Mouse (Mus musculus): ENCODE measurements around the gene Ldha.
"Not testable (repeated sequence)": the region's sequence is repeated elsewhere in the genome, so short reads cannot be mapped to it uniquely, and the experiment has no call there.

Ldha gene

DNA sequence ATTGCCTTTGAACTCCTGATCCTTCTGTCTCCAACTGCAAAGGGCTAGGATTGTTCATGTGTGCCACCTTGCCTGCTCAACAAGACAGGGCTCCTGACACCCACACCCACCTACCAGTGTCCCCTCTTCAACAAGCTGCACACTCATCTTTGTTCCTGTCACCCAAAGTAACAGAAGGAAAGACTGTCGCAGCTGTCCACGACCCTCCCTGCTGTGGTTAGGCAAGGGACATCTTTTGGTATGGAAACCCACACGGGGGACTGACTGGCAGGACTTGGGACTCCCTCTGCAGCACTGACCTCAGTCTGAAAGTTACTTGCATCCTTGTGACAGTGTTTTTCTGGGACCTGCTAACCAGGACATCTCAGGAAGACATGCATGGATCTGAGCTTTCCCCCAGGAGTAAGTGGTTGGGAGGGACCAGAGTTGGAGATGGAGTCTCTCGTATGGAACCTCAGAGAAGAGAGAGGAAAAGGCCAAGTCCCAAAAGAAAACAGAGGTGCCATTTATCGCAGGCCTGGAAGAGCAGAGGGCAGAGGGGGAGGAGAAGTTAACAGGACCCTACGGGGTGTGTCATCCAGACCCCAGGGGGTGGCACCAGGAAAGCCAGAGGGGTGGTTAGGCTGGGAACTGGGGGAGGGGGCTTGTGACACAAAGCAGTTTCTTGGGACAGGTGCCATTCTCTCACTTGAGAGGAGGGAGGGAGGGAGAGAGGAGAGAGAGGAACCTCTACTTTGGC is at the start of gene Ldha:
Gene Ldha (plus strand): TSS at position 689 of the 739 bp plus-strand sequence.
- DNase-seq: no peak

DNA sequence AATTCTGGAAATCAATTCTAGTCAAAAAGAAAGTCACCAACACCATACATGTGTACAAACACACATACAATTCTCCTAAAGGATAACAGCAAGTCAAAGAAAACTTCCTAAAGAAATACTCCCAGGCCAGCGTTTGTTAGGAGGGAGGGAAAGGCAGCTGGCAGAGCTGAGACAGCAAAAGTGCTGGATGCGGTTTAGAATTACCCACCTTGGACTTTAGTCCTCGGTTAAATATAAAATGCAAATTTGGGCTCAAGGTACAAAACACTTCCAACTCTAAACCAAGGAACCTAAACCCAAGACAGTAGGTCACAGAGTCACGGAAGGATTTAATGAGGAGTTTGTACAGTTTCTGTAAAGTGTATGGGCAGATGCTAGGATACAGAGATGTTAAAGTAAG is 47.4 kb upstream of the Ldha start:
- no peak for DNase-seq

- DNase-seq: peak; percentile 97
Measured at GRCm38 (mm10) chr7:46795287-46796205, 45.7 kb upstream of the Ldha start, which contains the start of the genes Hps5 and Gtf2h1. TSS of gene Hps5 (minus strand) at chr7:46796064. TSS of gene Gtf2h1 (plus strand) at chr7:46796103.

- DNase-seq: no peak
Measured at GRCm38 (mm10) chr7:46796206-46796679, 45.0 kb upstream of the Ldha start.

DNA sequence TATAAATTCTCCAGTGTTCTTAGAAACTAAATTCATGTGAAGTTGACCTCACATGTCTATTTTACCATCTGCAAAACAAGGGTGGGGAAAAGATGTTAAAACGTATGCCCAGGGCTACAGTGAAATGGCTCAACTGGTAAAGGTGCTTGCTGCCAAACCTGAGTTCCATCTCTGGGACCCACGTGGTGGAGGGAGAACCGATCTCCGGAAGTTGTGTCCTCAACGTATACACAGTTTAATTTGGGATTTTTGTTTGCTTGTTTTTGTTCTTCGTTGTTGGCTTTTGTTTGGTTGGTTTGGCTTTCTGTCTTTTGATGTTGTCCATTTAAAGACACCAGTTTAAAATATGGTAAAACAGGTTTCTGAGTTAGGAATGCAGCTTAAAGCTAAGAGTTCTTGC is 44.5 kb upstream of the Ldha start:
- no peak for DNase-seq

- no peak for DNase-seq
Measured at GRCm38 (mm10) chr7:46810325-46810724, 30.9 kb upstream of the Ldha start.

- no peak for DNase-seq
Measured at GRCm38 (mm10) chr7:46814012-46814411, 27.3 kb upstream of the Ldha start.

DNA sequence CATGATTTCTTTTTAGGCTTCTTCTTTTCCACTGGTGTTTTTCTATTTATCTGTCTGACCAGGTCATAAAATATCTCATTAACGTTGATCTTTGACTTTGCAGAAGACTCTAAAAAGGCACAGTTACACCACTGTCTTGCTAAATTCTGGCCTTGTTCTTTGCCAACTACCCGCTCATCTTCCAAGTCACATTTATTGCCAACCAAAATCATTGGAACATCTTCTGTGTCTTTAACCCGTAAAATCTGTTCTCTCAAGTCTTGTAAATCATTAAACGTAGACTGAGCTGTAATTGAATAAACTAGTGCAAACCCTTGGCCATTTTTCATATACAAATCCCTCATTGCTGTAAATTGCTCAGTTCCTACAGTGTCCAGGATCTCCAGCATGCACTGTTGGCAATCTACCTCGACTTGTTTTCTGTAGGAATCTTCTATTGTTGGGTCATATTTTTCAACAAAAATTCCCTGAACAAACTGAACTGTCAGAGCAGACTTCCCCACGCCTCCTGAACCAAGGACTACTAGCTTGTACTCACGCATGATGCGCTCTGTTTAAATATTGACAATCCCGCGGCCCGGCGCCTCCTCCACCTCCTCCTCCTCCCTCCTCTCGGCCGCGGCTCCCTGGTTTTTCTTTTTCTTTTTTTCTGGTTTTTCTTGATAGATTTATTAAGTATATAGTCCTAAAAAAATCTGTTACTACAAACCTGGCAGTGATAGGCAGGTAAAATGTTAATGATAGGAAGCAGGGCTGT is 20.2 kb upstream of the Ldha start:
- DNase-seq: not testable (repeated sequence)

DNA sequence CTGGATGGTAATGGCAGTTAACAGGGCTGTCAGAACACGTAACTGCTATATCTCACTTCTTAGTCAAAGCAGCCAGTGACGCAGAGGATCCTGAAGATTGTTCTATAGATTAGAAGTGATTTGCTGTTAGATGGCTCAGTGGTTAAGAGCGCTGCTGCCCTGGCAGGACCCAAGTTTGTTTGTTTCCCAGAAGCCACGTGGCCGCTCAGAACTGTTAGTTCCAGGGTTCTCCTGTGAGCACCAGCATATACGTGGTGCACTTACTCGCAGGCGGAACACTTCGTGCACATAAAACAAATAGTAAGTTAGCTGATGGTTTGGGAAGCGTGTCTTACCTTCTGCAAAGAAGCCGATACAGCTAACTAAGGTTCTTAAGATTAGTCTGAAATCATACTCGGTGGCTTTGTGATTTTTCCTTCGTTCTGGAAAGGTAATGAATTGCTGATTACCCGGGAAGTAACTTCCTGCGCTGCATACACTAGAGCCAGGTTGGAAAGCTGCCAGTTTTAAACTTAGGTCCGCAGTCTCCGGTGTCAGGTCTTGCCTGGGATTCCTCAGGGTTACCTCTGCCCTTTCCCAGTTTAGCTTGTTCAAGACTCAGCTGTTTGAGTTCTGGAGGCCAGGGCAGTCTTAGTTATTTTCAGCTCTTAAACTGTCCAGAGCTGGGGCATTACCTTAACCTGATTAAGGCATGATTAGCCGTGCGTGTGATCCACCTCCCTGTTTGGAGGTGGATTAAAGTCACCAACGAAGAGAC is 14.1 kb upstream of the Ldha start:
- DNase-seq: no peak

GRCm38 (mm10) chr7:46827803-46828184 is 13.5 kb upstream of the Ldha start:
- no peak for DNase-seq

GRCm38 (mm10) chr7:46829911-46830310 is 11.4 kb upstream of the Ldha start:
- no peak for DNase-seq

DNA sequence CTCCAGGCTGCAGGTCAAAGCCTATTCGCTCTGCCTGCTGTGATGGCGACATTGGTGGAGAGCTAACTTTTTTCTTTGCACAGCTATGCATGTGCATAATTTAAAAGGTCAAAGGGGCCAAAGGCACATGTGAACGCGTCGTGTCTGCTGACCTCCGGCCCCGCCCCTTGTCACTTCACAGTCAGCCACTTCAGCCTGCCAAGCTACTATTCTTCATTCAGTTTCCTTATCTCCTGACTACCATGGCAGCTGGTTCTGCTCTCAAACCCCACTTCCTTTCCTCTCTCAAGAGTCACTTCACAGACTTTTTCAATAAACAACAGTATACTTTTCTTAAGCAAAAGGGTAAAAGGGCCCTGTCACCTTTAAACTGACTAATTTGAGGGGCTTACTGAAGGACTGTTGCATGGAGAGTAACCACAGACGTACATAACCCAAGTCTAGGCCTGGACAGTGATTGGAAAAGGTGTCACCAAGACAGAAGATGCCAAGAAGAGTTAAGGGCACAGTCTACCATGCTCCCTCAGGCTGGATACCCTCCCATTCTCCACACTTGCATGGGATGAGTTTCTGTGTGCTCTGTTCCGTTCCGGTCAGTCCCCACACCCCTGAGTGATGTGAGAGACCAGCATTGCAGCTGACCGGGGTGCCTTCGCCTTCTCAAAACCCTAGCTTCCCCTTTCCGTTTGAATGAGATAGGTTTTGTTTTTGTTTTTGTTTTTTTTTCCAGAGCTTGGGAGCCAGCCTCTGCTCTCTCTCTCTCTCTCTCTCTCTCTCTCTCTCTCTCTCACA is 10.3 kb upstream of the Ldha start:
- DNase-seq: no peak

DNA sequence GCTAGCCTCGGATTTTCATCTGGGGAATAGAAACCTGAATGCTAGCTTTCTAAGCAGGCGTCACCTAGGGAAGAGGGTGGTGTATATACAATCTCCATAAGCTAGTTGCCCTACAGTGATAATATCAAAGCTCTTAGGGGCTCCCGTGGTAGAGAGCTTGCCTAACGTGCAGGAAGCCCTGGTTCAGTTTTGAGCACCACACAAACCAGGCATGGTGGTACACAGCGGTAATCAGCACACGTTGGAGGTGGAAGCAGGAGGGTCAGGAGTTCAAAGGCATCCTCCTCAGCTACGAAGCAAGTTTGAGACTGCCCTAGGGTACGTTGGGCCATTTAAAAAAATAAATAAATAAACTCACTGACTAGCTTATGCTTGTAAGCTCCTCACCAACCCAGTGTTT is 9.6 kb upstream of the Ldha start:
- DNase-seq: no peak

- not testable (repeated sequence) for DNase-seq
Measured at GRCm38 (mm10) chr7:46832112-46832810, 9.0 kb upstream of the Ldha start.

GRCm38 (mm10) chr7:46833266-46833665 is 8.0 kb upstream of the Ldha start:
- no peak for DNase-seq

GRCm38 (mm10) chr7:46833670-46834255 is 7.5 kb upstream of the Ldha start:
- no peak for DNase-seq

- no peak for DNase-seq
Measured at GRCm38 (mm10) chr7:46834994-46835610, 6.2 kb upstream of the Ldha start.

- DNase-seq: no peak
Measured at GRCm38 (mm10) chr7:46836357-46836756, 4.9 kb upstream of the Ldha start.

DNA sequence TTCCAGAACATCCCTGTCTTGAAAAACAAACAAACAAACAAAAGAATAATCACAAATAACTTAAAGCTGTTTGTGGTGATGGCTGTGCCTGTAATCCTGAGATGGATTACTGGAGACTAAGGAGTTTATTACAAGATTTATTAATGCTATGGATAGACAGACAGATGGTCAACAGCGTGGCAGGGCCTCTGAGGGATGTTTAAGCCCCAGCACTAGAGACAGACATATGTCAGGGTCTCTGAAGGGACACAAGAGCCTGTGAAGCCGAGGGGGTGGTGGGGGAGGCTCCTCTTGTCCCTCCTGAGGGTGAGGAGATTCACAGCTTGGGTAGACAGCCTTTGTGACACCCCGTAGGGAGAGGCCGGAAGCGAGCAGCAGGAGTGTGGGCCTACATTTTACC is 4.2 kb upstream of the Ldha start:
- no peak for DNase-seq

Measured in cerebellum, adult 11-12 months (tissue).